Mouse (Mus musculus) liver, embryonic 13.5 days (tissue): Measurements from ENCODE around the gene Crtac1. TPM values are rescaled to one million over a fixed set of nuclear protein-coding genes. Genes with fewer than 3 reads are reported as not detected.

Source experiments
- ATAC-seq: fragments of 200-750 bp; cut with Nextera tagmentation; 2 replicates; pipeline ENCODE4 v1.8.0; 2017; ENCODE audit warnings: low read depth, mild to moderate bottlenecking, moderate number of reproducible peaks, moderate library complexity
- DNase-seq: peaks from one replicate; pipeline ENCODE4 v3.0.0; 2022
- H3K27ac ChIP-seq: fragments of 300-500 bp; sonication (generic); 2 replicates; pipeline ENCODE4 v1.5.1; 2015; ENCODE audit warnings: moderate library complexity, mild to moderate bottlenecking, inconsistent platforms
- H3K27me3 ChIP-seq: fragments of 300-500 bp; sonication (generic); 2 replicates; pipeline ENCODE4 v1.6.1; 2015; ENCODE audit warnings: mild to moderate bottlenecking, inconsistent platforms
- H3K36me3 ChIP-seq: fragments of 300-500 bp; sonication (generic); 2 replicates; pipeline ENCODE4 v1.6.1; 2015; ENCODE audit warnings: mild to moderate bottlenecking, inconsistent platforms
- H3K4me1 ChIP-seq: fragments of 300-500 bp; sonication (generic); replicated peaks from 2 replicates; pipeline ENCODE4 v1.6.1; 2015; ENCODE audit warnings: inconsistent platforms
- H3K4me2 ChIP-seq: fragments of 300-500 bp; sonication (generic); 2 replicates; pipeline ENCODE4 v1.6.1; 2015; ENCODE audit warnings: inconsistent platforms, mild to moderate bottlenecking, moderate library complexity
- H3K4me3 ChIP-seq: fragments of 300-500 bp; sonication (generic); replicated peaks from 2 replicates; pipeline ENCODE4 v1.5.1; 2015; ENCODE audit warnings: mild to moderate bottlenecking, inconsistent platforms
- H3K9ac ChIP-seq: fragments of 300-500 bp; sonication (generic); 2 replicates; pipeline ENCODE4 v1.6.1; 2015; ENCODE audit warnings: mild to moderate bottlenecking, inconsistent platforms
- H3K9me3 ChIP-seq: fragments of 300-500 bp; sonication (generic); replicated peaks from 2 replicates; pipeline ENCODE4 v1.6.1; 2016; ENCODE audit warnings: inconsistent platforms
- WGBS: fragments of 180-500 bp; shearing (Covaris S2); methylation state at CpG from one replicate; pipeline ENCODE4 v1.1.7; 2015; ENCODE audit not compliant: insufficient replicate concordance; 5-methylcytosine and 5-hydroxymethylcytosine counted together
- polyA plus RNA-seq: library from polyadenylated mRNA; unstranded; fragments of >200 nt; fragmentation: Nextera tagmentation; extraction: Ambion mirVana; gene quantifications from 2 replicates; pipeline ENCODE4 v1.2.1, GENCODE M21; 2015

Gene Crtac1
- polyA plus RNA-seq, 1 experiment from 2014 or later = 0.12 TPM

DNA sequence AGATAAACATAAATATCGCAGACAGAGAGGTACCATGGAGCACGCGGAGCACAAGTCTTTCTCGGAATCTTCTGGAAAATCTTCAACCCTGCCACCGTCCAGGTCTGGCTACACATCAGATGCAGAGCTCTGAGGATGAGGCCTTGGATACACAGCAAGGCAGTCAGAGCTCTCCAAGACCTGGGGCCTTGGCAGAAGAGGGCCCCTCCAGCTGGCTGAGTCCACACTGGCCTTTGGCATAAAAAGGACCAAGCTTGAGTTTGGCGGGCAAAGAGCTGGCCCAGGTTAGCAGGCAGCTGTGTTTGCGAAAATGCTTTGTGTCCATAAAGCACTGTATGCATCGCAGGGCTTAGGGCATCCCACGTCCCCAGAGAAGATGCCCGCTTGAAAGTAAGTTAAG, 17.0 kb upstream of the Crtac1 start:
- no peak overlapping the region for H3K9ac ChIP-seq
- WGBS = 82% methylated on average over 10 of the region's 10 CpGs
- H3K27me3 ChIP-seq = no peaks in the 10 kb centered on the region

DNA sequence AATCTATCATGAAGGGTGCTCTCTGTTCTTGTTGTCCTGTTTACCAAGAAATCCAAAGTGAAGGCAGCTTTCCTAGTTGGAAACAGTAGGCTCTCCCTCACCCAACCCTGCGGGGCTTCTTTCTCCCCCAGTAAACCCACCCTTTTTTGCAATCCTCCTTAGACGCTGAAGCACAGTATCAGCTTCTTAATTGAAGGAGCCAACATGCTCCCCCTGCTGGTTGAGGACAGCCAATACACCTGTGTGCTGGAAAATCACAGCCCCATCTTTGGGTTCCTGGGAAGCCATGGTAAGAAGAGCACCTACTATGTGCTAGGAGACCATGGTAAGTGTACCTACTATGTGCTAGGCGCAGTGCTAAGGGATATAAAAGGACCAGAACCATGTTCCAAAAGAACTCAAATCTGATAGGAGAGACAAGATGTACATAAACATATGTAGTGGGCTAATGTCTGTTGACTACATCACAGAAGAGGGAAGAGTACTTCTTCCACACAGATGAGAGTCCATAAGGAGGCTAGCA, 12.4 kb upstream of the Crtac1 start:
- Histone ChIP-seq H3K27ac (no peak overlapping the region), H3K27me3 (no peaks in the 10 kb centered on the region), H3K4me3 (no peak overlapping the region), H3K36me3 (no peaks in the 10 kb centered on the region), H3K9me3 (no peaks in the 10 kb centered on the region), H3K9ac (no peak overlapping the region), H3K4me2 (no peak overlapping the region), H3K4me1 (no peaks in the 10 kb centered on the region)
- ATAC-seq = no peak
- DNase-seq = peak; percentile 6
- 4% methylated on average over 3 of the region's 3 CpGs for WGBS

More for the DNA sequence above, 17.0 kb upstream of the Crtac1 start:
- Histone ChIP-seq H3K9me3 (no peaks in the 10 kb centered on the region), H3K36me3 (no peaks in the 10 kb centered on the region), H3K4me2 (no peak overlapping the region), H3K4me3 (no peak overlapping the region), H3K4me1 (no peaks in the 10 kb centered on the region), H3K27ac (no peak overlapping the region)
- DNase-seq (no peak), ATAC-seq (no peak)

DNA sequence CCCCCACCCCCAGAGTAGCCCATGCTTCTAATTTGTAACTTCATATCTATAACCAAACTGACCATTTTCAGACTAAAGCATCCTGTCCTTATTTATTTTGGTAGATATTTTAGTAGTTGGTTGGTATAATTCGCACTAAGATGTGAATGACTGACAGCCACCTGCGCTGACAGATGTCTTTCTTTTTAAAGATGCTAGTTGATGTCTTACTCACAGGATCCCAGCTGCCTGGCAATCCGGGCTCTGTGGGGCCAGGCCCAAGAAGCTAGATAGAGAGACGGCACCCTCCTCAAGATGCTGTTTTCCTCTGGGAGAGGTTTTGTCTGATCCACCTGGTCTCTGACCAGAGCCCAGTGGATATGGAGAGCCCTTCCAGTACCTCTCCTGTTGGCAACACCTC, 11.7 kb upstream of the Crtac1 start:
- H3K27ac ChIP-seq = no peak overlapping the region
- no peaks in the 10 kb centered on the region for H3K36me3 ChIP-seq
- H3K4me3 ChIP-seq = no peak overlapping the region
- no peak for DNase-seq
- no peaks in the 10 kb centered on the region for H3K27me3 ChIP-seq
- no peak overlapping the region for H3K4me2 ChIP-seq
- no peak overlapping the region for H3K9ac ChIP-seq
- no peaks in the 10 kb centered on the region for H3K9me3 ChIP-seq
- WGBS = 66% methylated on average over 4 of the region's 4 CpGs
- no peak for ATAC-seq
- no peaks in the 10 kb centered on the region for H3K4me1 ChIP-seq

DNA sequence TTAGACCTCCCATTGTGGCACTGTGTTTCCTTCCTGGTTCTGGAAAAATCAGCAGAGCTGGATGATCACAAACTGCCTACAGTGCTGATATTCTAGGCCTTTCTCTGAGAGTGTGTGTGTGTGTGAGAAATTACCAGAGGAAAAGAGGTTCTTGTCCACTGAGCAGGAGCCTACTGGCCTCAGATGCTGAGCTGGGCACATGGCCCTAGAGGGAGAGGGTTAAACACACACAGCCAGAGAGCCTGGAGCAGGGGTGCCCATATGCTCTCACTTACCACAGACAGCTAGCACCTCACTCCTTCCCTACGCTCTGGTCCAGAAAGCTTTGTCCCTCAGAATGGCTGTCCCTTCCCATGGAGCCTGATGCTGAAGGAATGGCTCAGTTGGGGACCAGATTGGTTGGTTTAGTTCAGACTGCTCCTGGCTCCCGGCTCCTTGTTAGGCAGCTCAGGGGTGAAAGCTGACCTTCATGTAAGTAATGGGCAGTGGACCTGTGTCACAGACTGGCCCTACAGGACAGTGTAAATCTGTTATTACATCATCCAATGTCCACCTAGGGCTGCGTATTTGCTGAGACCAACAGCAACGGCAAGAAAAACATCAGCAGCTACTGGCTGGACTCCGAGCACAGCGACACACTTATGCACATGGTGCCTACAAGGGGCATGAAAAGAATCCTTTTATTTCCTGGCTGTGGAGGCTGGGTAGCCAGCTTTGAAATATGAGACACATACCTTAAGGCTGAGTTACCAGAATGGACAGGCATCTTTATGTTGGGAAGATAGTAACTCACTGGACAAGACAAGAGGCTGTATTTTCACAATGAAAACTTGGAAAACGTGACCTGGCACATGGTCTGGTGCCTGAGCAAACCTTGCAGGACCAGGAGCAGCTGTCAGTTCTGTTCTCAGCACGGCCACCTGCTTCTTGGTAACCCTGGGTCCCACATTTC, 10.9 kb upstream of the Crtac1 start:
- no peak for DNase-seq
- Histone ChIP-seq H3K4me1 (no peaks in the 10 kb centered on the region), H3K4me2 (no peak overlapping the region), H3K9ac (no peak overlapping the region), H3K27ac (no peak overlapping the region), H3K36me3 (no peaks in the 10 kb centered on the region), H3K9me3 (no peaks in the 10 kb centered on the region), H3K27me3 (no peaks in the 10 kb centered on the region), H3K4me3 (no peak overlapping the region)
- no peak for ATAC-seq
- WGBS = 50% methylated on average over 8 of the region's 8 CpGs

DNA sequence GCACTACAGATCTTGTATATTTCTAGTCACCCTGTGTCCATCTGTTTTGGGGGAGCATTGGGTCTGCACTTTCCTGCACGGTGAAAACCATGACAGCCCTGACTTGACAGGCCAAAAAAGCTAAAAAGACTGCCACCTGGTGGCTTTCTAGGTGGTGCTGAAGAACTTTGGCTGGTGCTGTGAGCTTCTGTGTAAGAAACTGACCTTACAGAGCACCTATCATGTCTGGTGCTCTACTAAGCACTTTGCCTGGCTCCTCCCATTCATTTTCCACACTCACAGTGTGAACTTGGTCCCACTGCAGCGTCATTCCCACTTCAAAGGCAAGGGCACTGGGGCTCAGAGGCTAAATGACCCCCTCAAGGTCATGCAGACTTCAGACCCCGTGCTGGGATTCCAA, 8.5 kb upstream of the Crtac1 start:
- Histone ChIP-seq H3K4me2 (no peak overlapping the region), H3K9me3 (no peaks in the 10 kb centered on the region), H3K9ac (no peak overlapping the region), H3K27ac (no peak overlapping the region), H3K27me3 (peaks cover 14% of the 10 kb centered on the region), H3K36me3 (no peaks in the 10 kb centered on the region), H3K4me3 (no peak overlapping the region), H3K4me1 (no peaks in the 10 kb centered on the region)
- WGBS = 17% methylated on average over 3 of the region's 3 CpGs
- ATAC-seq (no peak), DNase-seq (no peak)

DNA sequence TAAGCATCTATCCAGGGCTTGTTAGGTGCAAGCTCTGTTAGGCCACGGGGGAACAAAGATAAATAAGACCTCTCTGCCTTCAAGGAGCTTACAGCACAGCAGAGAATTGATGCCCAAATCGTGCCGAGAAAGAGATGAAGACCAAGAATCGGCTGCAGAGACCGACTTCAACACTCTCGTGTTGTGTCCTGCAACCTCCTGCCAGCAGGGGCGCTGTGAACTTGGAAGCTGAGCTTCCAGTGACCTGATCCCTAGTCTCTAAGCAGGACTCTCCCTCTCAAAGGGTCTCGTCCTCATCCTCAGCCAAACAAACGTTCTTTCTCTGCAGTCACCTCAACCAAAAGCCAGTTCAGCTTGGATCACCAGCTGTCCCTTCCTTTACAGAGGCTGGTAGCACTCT, 7.8 kb upstream of the Crtac1 start:
- ATAC-seq (no peak), DNase-seq (no peak)
- 54% methylated on average over 9 of the region's 9 CpGs for WGBS
- Histone ChIP-seq H3K9me3 (no peaks in the 10 kb centered on the region), H3K27ac (no peak overlapping the region), H3K36me3 (no peaks in the 10 kb centered on the region), H3K4me2 (no peak overlapping the region), H3K4me3 (no peak overlapping the region), H3K4me1 (no peaks in the 10 kb centered on the region), H3K27me3 (peaks cover 22% of the 10 kb centered on the region), H3K9ac (no peak overlapping the region)

DNA sequence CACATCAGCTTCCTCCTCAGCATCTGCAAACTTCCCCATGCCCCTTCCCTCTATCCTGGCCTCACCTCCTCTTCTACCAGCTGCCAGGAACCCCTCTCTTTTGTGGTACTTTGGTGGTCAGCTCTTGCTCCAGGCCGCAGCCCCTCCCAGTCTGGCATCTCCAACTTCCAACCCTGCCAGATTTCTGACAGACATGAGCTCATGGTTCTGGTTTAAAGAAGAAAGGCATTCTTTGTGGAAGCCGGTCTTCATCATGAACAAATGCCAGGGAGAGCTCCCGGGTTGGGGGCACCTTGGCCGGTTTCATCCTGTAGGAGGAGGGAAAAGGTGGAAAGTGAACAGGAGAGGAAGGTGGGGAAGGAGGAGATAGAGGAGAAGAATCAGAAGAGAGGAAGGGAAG, 4.0 kb upstream of the Crtac1 start:
- Histone ChIP-seq H3K9me3 (no peaks in the 10 kb centered on the region), H3K4me1 (peaks cover 7% of the 10 kb centered on the region), H3K27me3 (peaks cover 59% of the 10 kb centered on the region), H3K36me3 (no peaks in the 10 kb centered on the region), H3K9ac (no peak overlapping the region), H3K27ac (no peak overlapping the region), H3K4me2 (no peak overlapping the region), H3K4me3 (no peak overlapping the region)
- no peak for ATAC-seq
- WGBS = 59% methylated on average over 4 of the region's 4 CpGs
- DNase-seq = no peak

DNA sequence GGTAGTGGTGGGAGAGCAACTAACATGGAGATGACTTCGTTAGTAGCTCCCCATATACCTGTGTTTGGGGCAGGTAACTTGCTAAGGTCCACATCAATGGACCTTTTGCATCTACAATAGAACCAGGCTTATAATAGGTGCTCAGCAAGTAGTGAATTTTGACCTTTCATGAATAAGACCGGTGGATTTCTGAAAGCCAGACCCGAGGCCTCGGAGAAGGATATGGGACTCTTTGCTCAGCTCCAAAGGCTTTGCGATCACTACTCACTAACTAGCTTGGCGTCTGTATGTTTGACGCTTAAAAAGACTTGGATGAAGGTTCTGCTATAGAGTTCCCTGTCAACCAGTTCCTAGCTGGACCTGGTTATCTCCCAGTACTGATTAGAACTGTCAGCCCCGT, 1.2 kb upstream of the Crtac1 start:
- Histone ChIP-seq H3K4me2 (no peak overlapping the region), H3K4me1 (peaks cover 7% of the 10 kb centered on the region), H3K9ac (no peak overlapping the region), H3K4me3 (no peak overlapping the region), H3K27ac (no peak overlapping the region), H3K36me3 (no peaks in the 10 kb centered on the region), H3K9me3 (no peaks in the 10 kb centered on the region), H3K27me3 (peaks cover 75% of the 10 kb centered on the region)
- ATAC-seq = no peak
- no peak for DNase-seq
- 29% methylated on average over 8 of the region's 8 CpGs for WGBS

DNA sequence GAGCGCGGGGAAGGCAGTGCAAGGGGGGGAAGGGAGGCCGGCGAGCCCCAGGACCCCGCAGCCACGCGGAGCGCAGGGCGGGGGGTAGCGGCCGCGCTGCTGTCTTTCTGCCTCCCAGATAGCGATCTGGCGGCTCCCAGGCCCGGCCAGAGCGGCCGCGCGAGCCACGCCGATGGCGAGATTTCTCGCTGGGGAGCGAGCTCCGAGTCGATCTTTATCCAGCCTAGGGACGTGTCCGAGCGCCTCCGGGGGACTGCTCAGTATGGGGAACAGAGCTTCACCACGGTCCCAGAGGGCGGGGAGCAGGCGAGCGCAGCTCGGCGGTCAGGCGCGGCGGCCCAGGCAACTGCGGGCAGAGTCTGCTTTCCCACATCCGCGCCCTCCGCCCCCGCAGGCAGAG, 608 bp upstream of the Crtac1 start:
- H3K9ac ChIP-seq = no peak overlapping the region
- H3K4me2 ChIP-seq = peak overlapping the region; percentile 58
- H3K27me3 ChIP-seq = peaks cover 75% of the 10 kb centered on the region
- no peaks in the 10 kb centered on the region for H3K36me3 ChIP-seq
- ATAC-seq = no peak
- DNase-seq = no peak
- peak overlapping the region; percentile 42 for H3K4me3 ChIP-seq
- under 1% methylated on average over 33 of the region's 44 CpGs for WGBS
- peaks cover 7% of the 10 kb centered on the region for H3K4me1 ChIP-seq
- H3K27ac ChIP-seq = no peak overlapping the region
- H3K9me3 ChIP-seq = no peaks in the 10 kb centered on the region

DNA sequence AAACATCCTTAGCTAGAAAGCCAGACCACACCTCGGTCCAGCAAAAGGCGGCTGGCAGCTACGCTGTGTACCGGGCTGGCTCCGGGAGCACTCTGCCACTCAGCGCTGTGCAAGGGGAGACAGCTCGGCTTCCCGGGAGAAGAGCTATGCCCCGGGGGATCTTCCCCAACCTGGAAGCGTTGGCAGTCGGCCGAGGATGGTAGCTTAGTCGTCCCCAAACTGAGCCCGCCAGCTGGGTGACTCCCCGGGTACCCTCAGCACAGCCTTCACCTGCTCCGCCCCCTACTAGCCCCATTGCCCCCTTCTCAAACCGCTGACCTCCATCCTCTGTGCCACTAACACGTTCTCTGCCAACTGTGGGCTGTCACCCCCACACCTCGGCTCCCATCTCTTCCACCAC, 602 bp downstream of the Crtac1 start:
- Histone ChIP-seq H3K4me3 (peak overlapping the region; percentile 42; the same call in 1 of the 2 replicates), H3K36me3 (no peaks in the 10 kb centered on the region), H3K9ac (no peak overlapping the region), H3K4me1 (peaks cover 7% of the 10 kb centered on the region), H3K4me2 (peak overlapping the region; percentile 58), H3K9me3 (no peaks in the 10 kb centered on the region), H3K27me3 (peaks cover 69% of the 10 kb centered on the region), H3K27ac (no peak overlapping the region)
- no peak for DNase-seq
- 10% methylated on average over 18 of the region's 19 CpGs for WGBS
- no peak for ATAC-seq

DNA sequence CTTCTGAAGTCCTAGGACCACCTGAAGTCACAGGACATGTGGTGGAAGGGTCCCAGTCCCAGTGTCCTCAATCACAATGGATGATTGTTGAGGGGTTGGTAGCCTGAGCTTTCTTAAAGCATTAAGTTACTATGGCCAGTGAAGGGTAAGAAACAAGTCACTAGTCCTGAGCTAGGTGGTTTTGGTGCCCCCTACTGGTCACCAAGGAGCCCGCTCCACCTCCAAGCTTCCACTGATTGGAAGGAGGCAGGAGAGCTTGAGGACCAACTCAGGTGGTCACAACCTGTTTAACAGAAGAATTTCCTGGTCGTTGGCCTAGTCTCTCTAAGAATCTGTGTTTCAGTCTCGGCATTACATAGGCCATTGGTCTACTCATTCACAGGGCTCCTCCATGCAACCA, 2.2 kb downstream of the Crtac1 start:
- WGBS = 10% methylated on average over 3 of the region's 3 CpGs
- no peak for ATAC-seq
- Histone ChIP-seq H3K4me3 (no peak overlapping the region), H3K27me3 (peaks cover 53% of the 10 kb centered on the region), H3K27ac (no peak overlapping the region), H3K9ac (no peak overlapping the region), H3K4me1 (peaks cover 7% of the 10 kb centered on the region), H3K4me2 (no peak overlapping the region), H3K36me3 (no peaks in the 10 kb centered on the region), H3K9me3 (no peaks in the 10 kb centered on the region)
- DNase-seq = no peak

DNA sequence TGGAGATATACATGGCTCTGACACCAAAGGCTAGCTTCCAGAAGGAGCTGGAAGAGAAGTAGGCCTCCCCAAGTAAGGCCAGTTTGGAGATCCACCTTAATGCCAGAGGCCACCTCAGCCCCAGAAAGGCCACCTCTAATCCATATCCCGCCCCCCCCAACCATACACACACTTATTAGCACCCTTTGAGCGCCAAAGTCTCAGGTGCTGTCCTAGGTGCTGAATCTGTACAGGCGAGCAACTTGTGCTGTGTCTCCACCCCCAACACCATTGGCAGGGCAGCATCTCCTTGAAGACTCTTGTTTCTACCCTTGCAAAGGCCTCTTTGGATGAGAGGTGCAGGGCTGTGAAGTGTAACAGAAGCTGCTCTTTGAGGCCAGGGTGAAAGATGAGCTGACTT, 6.4 kb downstream of the Crtac1 start:
- no peak overlapping the region for H3K4me2 ChIP-seq
- ATAC-seq (no peak), DNase-seq (no peak)
- H3K9me3 ChIP-seq = no peaks in the 10 kb centered on the region
- no peak overlapping the region for H3K27ac ChIP-seq
- no peak overlapping the region for H3K4me3 ChIP-seq
- H3K4me1 ChIP-seq = no peaks in the 10 kb centered on the region
- peaks cover 11% of the 10 kb centered on the region for H3K27me3 ChIP-seq
- 0% methylated on average over 3 of the region's 3 CpGs for WGBS
- no peaks in the 10 kb centered on the region for H3K36me3 ChIP-seq
- H3K9ac ChIP-seq = no peak overlapping the region
